Mouse (Mus musculus) Patski (cell line): ENCODE data around the gene Gm4869. TPM values are rescaled to one million over a fixed set of nuclear protein-coding genes. Genes with fewer than 3 reads are reported as not detected.
"Not testable (repeated sequence)": the region's sequence is repeated elsewhere in the genome, so short reads cannot be mapped to it uniquely, and the experiment has no call there.

Experiments
- ATAC-seq: fragments of 100-300 bp; one replicate; pipeline ENCODE4 v1.8.0; 2021
- CTCF ChIA-PET: fragments of 350-600 bp; sonication (Branson Sonifier 250); formaldehyde crosslinking; loops from one replicate; lab custom pipeline; 2022; ENCODE audit warnings: inconsistent platforms; lab: Charles Lee
- POLR2A ChIA-PET: fragments of 350-600 bp; sonication (Branson Sonifier 250); formaldehyde crosslinking; loops from one replicate; lab custom pipeline; 2022; ENCODE audit warnings: antibody characterized with exemption, inconsistent platforms; lab: Charles Lee
- DNase-seq: peaks from one replicate; pipeline ENCODE4 v3.0.0-alpha.2; 2011; ENCODE audit warnings: low read depth, low spot score
- H3K27me3 ChIP-seq: fragments of 371-371 bp; one replicate; pipeline ENCODE4 v1.5.1; 2021
- CTCF ChIP-seq: fragments of 100-300 bp; IDR thresholded peaks from one replicate; pipeline ENCODE4 v1.5.1; 2021
- in situ Hi-C: fragments of 300-500 bp; cut with MboI; formaldehyde crosslinking; loops from 3 replicates; pipeline ENCODE4 v1.11.1; 2018; ENCODE audit warnings: low pct_unique_long_range_greater_than_20kb, mixed read lengths
- polyA plus RNA-seq: library from polyadenylated mRNA; unstranded; gene quantifications from one replicate; pipeline ENCODE4 v1.2.3, GENCODE M21; 2021

Gene Gm4869
- polyA plus RNA-seq, 1 experiment from 2014 or later, result not detected

GRCm38 (mm10) chr5:140418489-140419441 is 26.7 kb upstream of the Gm4869 start, which contains the start of gene Eif3b:
TSS of gene Eif3b (plus strand) at chr5:140419328.
- DNase-seq (peak; percentile 98), ATAC-seq (peak; percentile 83)
- CTCF ChIA-PET, result interaction anchor here (1.0 to 1.5 kb wide), 2 partner anchors 60 to 83 kb away, joined by 3 to 4 read pairs; no protein-coding TSS in a partner anchor
- H3K27me3 ChIP-seq, result no peaks in the 10 kb centered on the region
- POLR2A ChIA-PET, result interaction anchor here (0.6 to 1.5 kb wide), 5 partner anchors 21 to 1243 kb away, joined by 3 to 5 read pairs (median 3); no protein-coding TSS in a partner anchor
- TF ChIP-seq CTCF, result no peak
- in situ Hi-C loops, result no loop called here

DNA sequence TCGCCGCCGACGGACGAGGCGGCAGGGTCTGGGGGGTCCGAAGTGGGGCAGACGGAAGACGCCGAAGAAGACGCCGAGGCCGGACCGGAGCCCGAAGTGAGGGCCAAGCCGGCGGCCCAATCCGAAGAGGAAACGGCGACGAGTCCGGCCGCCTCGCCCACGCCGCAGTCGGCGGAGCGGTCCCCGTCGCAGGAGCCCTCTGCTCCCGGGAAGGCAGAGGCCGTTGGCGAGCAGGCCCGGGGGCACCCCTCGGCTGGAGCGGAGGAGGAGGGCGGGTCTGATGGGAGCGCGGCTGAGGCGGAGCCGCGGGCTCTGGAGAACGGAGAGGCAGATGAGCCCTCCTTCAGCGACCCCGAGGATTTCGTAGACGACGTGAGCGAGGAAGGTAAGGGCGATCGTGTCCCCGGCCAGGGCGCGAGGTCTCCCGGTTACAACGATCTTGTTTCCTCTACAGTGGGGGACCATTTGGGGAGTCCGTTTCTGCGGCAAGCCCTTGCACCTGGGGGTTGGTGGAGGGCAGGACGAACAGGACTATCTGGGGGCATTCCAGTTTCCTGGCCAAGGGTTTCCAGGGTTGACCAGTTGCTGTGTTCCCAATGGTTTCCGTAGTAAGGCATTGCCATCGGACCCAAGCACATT is 25.9 kb upstream of the Gm4869 start:
- ChIA-PET CTCF (no interaction called here), POLR2A (interaction anchor here (0.6 to 1.3 kb wide), 2 partner anchors 22 to 46 kb away, joined by 3 to 5 read pairs; no protein-coding TSS in a partner anchor)
- peak; percentile 38 for ATAC-seq

GRCm38 (mm10) chr5:140420616-140421015 is 24.8 kb upstream of the Gm4869 start:
- DNase-seq, result no peak
- in situ Hi-C loops, result no loop called here
- H3K27me3 ChIP-seq, result no peaks in the 10 kb centered on the region
- ATAC-seq, result no peak
- ChIA-PET CTCF (interaction anchor here (1.3 kb wide), 1 partner anchor 14 kb away, joined by 3 read pairs; no protein-coding TSS in a partner anchor), POLR2A (no interaction called here)
- TF ChIP-seq CTCF, result no peak

More for the DNA sequence above, 25.9 kb upstream of the Gm4869 start:
- TF ChIP-seq CTCF, result no peak
- no peaks in the 10 kb centered on the region for H3K27me3 ChIP-seq
- in situ Hi-C loops, result no loop called here
- no peak for DNase-seq

DNA sequence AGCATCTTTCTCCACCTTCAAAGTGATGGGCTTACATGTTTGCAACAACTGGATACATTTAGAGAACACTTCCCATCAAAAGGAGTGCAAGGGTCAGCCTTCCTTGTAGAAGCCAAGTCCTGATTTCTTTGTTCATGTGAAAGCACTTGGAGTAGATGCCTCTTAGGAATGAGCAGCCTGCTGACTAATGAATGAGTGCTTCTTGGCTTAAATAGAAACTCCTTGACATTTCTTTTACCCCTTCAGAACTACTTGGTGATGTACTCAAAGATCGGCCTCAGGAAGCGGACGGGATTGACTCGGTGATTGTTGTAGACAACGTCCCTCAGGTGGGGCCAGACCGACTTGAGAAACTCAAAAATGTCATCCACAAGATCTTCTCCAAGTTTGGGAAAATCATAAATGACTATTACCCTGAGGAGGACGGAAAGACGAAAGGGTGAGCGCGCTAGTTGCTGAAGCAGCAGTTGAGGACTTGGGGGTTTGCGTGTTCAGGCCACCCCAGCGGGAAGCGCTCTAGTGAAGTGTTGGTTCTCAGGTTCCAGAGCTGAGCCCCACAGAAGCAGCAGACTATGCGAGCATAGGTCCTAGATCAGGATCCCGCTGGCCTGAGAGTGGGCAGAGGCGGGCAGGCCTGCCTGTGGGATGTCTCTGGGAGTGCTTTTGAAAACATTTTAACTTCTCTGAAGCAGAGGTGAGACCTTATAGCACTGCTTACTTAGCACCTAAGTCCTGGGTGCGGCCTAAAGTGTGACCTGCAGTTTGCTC is 20.2 kb upstream of the Gm4869 start:
- ChIA-PET CTCF (no interaction called here), POLR2A (no interaction called here)
- in situ Hi-C loops, result no loop called here
- no peak for TF ChIP-seq CTCF
- DNase-seq, result no peak
- no peaks in the 10 kb centered on the region for H3K27me3 ChIP-seq
- no peak for ATAC-seq

GRCm38 (mm10) chr5:140439117-140439516 is 6.3 kb upstream of the Gm4869 start:
- in situ Hi-C loops, POLR2A ChIA-PET, ATAC-seq, H3K27me3 ChIP-seq, CTCF ChIA-PET, DNase-seq: not testable (repeated sequence)

DNA sequence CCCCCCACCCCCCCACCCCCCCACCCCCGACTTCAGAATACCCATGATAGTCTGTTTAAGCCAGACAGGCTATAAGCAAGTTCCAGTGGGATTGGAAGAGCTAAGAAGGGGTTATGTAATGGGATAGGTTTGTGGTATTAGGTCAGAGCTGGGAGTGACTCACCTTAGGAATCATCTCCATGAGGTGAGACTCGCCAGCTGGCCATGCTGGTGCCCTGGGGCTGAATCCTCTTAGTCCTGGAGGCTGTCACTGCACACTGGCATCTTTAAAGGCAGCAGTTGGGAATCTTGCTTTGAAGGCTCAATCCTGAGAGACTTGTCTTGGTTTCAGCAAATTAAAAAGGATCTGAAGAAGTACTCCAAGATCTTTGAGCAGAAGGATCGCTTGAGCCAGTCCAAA is 4.0 kb upstream of the Gm4869 start:
- CTCF ChIA-PET, result interaction anchor here (1.5 kb wide), 1 partner anchor 10 kb away, joined by 4 read pairs; no protein-coding TSS in a partner anchor
- POLR2A ChIA-PET, result no interaction called here
- no peaks in the 10 kb centered on the region for H3K27me3 ChIP-seq
- TF ChIP-seq CTCF, result no peak
- DNase-seq (peak; percentile 49), ATAC-seq (no peak)
- in situ Hi-C loops, result no loop called here

GRCm38 (mm10) chr5:140444012-140444411 is 1.4 kb upstream of the Gm4869 start:
- ChIA-PET CTCF (interaction anchor here (1.0 to 1.2 kb wide), 2 partner anchors 9 to 17 kb away, joined by 4 read pairs; no protein-coding TSS in a partner anchor), POLR2A (no interaction called here)
- no peak for DNase-seq
- in situ Hi-C loops, result no loop called here
- ATAC-seq, result no peak
- TF ChIP-seq CTCF, result no peak
- no peaks in the 10 kb centered on the region for H3K27me3 ChIP-seq

GRCm38 (mm10) chr5:140446054-140446453 is 609 bp downstream of the Gm4869 start:
- H3K27me3 ChIP-seq, result no peaks in the 10 kb centered on the region
- in situ Hi-C loops, result no loop called here
- TF ChIP-seq CTCF, result no peak
- ChIA-PET CTCF (interaction anchor here (1.2 to 1.3 kb wide), 2 partner anchors 10 to 91 kb away, joined by 3 read pairs; no protein-coding TSS in a partner anchor), POLR2A (no interaction called here)
- ATAC-seq (no peak), DNase-seq (no peak)

DNA sequence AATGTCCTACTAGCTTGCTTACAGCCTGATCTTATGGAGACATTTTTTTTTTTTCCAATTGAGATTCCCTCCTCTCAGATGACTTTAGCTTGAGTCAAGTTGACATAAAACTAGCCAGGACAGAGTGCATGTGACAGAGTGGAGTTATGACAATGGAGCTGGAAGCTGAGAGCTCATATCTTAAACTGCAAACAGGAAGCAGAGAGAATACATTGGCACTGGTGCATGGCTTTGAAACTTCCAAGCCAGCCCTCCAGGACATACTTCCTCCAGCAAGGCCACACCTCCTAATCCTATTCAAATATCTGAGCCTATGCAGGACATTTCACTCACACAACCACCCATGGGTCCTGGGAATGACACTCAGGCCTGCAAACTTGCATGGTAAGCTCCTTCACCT is 9.0 kb downstream of the Gm4869 start:
- in situ Hi-C loops, result no loop called here
- ATAC-seq (no peak), DNase-seq (no peak)
- POLR2A ChIA-PET, result no interaction called here
- no peaks in the 10 kb centered on the region for H3K27me3 ChIP-seq
- CTCF ChIA-PET, result interaction anchor here (1.3 kb wide), 1 partner anchor 18 kb away, joined by 3 read pairs; no protein-coding TSS in a partner anchor
- TF ChIP-seq CTCF, result no peak

DNA sequence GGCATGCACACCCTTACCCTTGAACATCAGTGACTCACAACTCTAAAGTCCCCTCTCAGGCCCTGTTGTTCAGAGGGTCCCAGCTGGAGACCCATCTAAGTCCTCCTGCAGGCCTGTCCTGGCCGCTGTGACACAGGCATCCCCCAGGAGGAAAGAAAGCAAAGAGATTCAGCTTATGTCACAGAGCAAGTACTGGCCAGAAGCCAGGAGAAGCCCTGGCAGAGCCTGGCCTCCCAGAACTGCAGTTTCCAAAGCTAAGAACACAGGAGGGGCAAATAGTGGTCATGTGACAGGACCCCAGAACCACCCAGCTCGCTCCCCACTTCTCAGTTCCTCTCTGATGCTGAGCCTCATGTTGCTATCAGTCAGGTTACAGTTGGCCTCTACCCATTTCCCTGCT is 10.0 kb downstream of the Gm4869 start:
- in situ Hi-C loops, result no loop called here
- POLR2A ChIA-PET, result no interaction called here
- ATAC-seq (no peak), DNase-seq (no peak)
- TF ChIP-seq CTCF, result no peak
- H3K27me3 ChIP-seq, result no peaks in the 10 kb centered on the region
- CTCF ChIA-PET, result no interaction called here
